Mouse (Mus musculus): ENCODE data around the gene Socs2. TPM values are rescaled to one million over a fixed set of nuclear protein-coding genes. Genes with fewer than 3 reads are reported as not detected.

The Socs2 gene
- total RNA-seq (2021): 10 to 100 TPM; 37.0 to 39.3 TPM

DNA sequence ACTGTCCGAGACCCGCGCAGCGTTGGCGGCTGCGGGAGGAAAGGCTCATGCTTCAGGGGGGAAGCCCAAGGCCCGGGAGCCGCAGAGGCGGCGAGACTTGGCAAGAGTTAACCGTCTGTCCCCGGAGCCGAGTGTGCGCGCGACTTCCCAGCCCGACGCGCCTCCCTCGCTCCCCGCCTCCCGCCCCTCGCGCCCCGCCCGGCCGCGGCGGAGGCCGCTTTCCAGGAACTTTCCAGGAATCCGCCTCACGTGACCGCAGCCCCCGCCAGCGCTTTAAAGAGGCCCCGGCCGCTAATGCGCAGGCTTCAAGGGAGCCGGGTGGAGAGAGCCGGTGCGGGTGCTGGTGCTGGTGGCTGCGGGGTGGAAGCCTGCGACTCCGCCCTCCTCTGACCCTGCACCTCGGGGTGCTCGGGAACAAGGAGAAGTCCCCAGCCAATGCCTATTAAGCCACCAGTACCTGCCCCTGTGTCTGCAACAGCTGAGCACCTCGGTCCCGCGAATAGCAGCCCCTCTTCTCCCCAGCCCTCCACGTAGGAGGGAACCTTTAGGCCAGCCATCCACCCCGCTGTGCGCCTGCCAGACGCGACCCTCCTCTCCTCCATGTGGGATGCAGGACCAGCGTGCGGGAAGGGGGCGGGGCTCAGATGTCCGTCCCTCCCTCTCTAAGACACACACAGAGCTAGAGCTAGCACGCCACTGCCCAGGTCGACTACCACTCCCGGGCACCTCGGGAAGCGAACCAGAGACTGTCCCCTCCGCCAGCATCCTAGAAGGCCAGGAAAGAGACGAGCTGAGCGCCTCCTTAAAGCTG is at the start of gene Socs2:
Gene Socs2 (minus strand): TSS at position 496 of the 811 bp plus-strand sequence.
- DNase-seq: peak; percentile 86 to 87

DNA sequence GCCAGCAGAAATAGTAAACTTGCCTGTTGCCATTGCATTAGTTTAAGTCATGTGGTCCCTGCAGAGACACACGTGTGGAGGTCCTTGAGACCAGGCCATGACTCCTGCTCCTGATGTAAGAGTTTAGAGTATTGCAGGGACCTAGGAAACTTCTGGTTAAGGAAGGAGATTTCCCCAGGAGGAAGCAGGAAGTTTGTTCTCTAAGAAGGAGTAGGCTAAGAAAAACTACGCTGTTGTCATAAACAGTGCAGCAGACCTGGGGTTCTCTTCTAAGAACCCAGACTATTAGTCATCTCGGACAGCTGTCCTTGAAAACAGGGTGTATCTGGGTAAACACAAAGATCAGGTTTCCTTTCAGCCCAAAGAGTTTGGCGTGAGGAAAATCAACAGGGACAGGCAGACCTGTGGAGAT is 48.5 kb upstream of the Socs2 start:
- DNase-seq: no peak

DNA sequence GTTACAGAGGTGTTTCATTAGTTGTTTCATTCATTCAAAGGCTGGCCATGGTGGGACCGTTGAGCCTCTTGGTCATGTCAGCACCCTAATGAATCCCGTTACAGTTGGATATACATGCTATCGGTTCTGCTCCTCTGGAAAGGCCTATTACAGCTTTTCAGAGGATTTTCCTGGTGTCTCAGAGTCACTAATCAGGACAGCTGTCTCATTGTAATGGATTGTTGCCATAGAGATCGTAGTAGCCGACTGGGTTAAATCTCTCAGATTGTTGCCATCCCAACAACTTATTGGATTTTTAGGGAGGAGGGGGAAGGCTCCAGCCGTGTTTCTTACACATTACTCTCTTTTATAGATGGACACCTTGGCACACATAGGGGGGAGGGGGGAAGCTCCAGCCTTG is 47.5 kb upstream of the Socs2 start:
- no peak for DNase-seq

DNA sequence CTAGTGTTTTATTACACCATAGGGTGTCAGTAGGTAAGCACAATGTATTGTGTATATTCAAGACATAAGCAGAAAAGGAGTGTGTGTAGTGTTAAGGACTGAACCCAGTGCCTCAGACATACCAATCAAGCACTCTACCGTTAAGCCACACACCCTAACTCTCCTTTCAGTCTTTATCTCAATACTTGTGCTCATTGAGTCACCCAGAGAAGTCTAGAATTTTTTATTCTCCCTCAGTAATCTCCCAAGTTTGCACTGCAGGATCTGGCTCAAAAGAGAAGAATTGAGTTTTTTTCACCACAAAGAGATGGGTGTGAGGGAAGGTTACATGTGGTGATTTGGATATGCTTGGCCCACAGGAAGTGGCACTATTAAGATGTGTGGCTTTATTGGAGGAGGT is 45.3 kb upstream of the Socs2 start:
- no peak for DNase-seq

DNA sequence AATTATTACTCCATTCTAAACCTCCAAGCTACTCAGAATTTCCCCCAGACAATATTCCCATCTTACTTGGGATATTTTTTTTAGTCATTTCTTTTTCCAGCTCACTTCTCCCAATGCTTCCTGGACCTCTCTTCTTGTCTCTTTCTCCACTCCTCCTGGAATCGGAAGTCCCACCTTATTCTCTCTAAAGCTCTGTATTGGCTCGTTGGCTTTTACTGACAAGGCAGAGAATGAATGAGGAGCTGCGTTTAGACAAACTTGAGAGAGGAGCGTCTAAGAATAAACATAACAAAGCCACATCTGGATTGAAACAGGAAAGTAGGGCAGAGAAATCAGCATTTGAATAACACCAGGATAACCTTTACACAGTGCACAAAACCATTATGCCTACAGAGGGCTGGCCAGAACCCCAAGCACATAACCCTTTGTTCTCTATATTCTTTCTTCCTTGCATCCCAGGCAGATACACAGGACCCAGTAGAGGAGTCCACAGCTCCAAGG is 44.1 kb upstream of the Socs2 start:
- no peak for DNase-seq

DNA sequence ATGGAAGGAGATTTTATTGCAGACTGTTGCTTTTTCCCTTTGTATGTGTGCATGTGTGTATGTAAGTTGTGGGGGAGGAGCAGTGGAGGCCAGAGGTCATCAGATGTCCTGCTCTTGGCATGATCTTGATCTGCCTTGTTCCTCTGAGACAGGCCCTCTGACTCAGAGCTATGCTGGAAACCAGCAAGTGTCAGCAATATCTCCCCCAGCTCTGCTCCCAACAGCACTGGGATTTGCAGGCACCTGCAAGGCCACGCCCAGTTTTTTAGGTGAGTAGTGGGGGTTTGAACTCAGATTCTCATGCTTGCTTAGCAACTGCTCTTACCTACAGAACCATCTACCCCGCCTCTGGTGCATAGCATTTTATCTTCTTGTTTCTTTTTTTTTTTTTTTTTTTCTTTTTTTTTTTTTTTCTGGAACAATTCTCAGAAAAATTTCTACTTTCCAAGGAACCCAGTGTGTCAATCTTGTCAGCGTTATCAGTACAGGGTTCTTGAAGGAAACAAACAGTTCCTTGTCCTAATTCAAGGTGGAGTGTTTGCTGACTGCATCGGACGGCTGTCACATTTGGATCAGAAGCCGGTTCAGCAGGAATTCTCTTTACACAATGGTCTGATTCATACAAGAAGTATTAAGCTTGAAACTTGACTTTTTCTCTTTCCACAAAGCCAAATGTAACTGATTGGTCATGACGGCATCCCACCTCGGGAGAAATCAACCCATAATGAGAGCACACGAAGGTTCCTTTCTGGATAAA is 41.2 kb upstream of the Socs2 start:
- DNase-seq: no peak

DNA sequence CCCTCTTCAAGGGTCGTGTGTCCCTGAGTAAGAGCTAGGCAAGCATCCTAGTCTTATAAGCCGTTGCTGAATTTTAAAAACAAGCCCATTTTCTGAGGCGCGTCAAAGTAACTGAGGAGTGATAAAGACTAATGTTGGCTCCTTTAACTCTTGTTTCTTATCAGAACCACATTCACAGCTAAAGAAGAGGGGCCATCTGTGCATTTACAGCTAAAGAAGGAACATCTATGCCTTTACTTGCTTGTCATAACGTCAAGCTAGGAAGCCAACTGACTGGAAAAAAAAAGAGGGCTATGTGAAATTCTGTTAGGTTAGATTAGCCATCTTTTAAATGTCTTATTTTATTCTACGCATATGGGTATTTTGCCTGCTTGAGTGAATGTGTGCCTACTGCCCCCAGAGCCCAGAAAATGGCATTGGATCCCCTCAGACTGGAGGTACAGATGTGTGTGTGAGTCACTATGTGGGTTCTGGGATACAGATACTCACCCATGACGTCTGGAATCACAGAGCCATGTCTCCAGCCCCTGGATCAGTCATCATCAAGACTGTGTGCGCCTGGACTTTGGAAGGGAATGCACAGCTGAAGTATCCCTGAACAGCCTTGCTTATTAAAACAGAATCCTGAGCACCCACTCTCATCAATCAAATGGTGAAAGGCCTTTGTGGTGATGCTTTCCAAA is 40.5 kb upstream of the Socs2 start:
- DNase-seq: peak in 1 of 2 experiments; percentile 10

DNA sequence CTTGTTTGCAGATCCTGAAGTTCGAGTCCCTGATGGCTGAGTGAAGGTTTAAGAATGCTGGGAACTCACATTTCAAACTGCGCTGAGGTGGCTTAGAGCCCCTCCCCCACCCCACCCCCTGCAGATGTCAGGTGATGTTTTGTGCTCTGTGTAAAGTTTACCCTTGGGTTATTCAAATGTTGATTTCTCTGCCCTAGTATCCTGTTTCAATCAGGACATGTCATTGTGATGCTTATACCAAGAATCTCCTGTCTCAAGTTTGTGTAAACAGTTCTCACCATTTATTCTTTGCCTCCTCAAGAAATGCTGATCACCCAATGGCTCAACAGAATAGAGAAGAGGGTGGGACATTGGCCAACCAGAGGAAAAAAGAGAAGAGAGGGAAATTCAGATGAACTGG is 39.1 kb upstream of the Socs2 start:
- no peak for DNase-seq

DNA sequence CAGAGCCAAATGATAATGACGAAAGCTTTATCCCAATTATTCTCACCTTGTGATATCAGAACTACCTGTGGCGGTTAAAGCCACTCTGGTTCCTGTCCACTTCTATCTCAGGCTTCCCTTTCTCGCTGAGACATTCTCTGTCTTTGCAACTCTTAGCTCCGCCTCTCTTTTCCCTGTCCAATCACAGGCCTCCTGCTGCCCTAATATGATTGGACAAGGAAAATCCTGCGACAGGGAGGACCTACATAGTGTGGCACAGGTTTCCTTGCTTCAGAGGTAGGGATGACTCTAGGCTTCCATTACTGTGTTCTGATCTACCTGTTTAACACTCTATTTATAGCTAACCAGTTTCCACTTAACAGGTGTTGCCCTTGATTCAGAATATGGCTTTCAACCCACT is 36.3 kb upstream of the Socs2 start:
- no peak for DNase-seq

DNA sequence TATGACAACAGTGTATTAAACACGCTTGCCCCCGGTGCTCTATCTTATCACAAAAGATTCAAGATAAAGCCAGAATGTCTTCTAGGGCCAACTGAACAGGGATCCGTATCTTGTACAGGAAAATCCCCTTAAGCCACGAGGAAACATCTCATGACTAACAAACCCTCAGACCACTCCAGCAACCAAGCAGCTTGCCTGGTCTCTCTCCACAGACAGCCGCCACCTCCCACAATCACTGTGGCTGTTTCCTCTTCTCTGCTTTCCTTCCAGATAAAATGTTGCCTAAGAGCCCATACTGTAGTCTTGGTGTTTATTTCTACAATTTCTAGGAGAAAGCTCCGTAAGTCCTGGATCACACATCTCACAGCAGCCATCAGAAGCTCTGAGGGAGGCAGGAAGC is 32.1 kb upstream of the Socs2 start:
- DNase-seq: no peak

DNA sequence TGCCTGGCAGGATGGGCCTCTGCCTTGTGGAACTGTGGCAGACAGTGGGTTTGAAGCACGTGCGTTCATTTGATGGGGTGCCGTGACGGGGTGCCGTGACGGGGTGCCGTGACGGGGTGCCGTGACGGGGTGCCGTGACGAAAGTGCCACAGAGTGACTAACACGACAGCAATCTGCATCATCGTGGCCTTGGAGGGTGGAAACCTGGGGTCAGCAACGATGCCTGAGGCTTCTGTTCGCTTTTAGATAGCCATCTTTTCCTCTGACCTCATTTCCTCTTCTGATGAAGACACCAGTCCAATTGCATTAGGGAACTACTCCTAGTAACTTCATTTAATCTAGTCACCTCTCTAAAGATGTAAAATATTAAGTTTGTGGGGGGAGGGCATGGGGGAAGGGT is 31.0 kb upstream of the Socs2 start:
- no peak for DNase-seq

DNA sequence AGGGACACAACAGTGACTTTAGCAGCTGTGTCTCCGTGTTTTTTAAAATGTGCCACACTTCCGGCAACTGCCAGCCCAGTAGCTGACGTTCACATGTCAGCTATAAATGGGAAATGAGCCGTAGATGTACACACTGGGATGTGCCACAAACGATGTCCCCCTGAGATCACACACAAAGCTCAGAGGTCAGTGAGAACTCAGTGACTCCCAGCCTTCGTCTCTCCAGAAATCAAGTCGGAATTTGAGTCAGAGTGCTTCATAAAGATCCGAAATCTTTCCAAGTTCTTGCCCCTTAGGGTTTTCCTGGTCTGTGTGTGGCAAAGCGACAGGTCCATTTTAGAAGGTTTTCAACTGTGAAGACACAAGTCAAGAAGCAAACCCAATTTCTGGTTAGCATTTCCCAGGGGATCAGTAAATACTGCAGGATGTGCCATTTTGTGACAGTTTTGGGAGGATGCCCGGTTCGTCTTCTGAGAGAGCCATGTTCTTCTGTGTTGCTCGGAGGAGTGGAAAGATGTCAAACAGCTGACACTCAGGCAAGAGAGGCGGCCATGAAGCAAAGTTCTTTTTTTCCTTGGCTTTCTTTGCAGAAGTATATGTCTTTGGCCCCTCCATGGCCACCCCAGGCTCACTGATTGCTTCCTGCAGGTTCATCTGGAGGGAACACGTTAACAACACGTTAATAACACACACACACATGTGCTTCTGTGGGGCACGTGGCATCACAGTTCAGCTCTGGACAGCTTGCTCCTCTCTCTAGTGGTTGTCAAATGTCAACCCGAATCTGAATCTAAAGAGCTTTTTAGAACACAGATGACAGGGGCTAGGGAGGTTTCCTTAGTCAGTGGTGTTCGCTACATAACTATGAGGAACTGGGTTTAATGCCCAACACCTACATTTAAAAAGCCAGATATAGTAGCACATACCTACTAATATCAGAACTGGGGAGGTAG is 28.4 kb upstream of the Socs2 start:
- DNase-seq: no peak

DNA sequence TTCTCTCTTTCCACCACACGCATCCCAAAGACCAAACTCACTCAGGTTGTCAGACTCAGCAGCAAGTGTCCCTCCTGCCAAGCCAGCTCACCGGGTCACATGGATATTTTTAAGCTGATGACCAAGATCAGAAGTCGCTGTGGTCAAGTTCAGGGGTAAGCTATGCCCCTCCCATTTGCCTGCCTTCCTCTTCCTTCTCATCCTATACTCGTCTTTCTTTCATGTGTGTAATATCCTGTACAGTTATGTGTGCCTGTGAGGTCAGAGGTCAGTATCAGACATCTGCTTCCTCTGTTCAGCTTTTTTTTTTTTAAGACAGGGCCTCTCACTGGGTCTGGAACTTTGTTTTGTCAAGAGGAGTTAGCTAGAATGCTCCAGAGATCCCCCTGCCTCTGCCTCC is 25.4 kb upstream of the Socs2 start:
- no peak for DNase-seq

DNA sequence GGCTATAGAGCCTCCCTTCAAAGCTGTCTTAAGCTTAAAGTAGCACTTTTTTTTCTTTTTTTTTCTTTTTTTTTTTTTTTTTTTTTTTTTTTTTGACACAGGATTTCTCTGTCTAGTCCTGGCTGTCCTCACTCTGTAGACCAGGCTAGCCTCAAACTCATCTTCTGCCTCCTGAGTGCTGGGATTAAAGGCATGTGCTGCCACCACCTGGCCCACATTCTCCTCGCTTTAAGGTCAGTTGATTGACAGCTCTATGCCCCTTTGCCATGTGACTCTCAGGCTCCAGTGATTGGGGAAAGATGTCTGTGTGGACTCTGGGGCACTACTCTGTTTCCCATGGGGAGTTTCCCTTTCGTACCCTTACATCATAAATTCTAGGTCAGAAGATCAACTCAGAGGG is 23.6 kb upstream of the Socs2 start:
- no peak for DNase-seq

DNA sequence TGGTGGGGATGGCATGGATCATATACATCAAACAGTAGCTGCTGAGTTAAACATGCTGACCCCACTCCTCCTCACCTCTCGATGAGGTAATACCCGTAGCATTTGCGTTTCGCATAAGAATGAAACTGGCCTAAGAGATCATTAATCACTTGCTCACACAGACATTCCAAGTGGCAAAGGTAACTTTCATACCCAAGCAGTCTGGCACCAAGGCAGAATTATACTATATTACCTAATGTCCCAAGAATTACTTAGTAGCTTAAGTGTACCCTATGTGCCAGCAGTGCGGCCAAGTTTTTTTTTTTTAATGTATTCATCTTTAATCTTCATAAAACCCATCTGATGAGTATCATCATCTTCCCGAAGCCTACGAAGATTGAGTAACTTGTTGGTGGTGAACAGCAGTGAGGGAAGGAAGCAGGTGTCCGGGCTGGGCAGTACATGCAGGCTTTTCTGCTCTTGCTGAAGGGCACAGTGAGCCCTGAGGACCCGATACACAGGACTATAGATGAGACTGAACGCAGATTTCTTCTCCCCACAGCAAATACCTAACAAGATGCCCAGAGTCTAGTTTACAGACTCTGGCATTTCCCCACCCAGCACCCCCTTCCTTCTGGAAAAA is 22.8 kb upstream of the Socs2 start:
- no peak for DNase-seq

DNA sequence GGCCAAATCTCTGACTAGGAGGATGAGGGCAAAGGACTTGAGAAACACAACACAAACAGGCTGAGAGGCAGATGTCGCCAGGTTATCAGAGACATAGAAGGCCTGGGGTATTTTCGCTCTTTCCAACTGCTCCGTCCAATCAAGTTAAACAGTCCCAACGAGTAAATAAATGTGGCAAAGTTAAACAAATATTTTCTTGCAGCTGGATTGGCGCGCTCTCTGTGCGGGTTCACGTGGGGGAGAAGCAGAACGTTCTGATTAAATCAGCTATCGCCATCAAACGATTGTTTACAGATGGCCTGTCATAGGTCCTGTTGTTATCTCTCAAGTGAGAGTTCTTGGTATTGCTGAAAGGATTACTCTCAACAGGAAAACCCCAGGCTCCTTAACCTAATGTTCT is 22.0 kb upstream of the Socs2 start:
- DNase-seq: no peak

DNA sequence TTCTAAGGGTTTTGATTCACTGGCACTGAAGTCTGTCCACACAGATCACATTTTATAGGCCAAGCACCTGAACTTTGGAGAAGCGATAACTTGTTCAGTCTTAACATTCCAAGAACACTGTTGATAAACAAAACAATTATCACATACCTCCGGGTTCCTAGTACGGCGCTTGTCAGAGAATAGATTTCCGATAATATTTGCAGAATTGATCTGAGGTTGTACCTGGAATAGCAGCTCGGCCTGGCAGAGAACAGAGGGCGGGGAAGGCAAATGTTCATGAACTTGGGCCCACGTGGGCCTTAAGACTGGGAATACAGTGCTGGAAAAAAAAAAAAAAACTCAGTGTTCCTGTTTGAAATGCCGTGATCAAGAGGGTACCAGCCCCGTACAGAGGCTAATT is 13.3 kb upstream of the Socs2 start:
- no peak for DNase-seq

DNA sequence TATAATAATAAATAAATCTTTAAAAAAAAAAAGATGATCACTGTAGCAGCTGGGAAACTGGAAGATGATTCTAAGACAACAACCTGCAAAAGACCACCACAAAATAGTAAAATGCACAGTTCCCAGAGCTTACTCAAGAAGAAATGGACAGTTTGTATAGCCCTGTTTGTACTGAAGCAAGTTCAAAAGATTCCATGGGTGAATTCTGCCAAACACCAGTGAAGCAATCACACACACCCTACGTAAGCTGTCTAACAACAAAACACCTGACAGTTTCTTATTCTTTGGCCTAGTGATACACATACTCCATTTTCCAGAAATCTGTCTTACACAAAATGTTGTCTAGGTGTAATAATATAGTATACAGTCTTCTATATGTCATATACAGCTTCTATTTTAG is 12.1 kb upstream of the Socs2 start:
- no peak for DNase-seq

DNA sequence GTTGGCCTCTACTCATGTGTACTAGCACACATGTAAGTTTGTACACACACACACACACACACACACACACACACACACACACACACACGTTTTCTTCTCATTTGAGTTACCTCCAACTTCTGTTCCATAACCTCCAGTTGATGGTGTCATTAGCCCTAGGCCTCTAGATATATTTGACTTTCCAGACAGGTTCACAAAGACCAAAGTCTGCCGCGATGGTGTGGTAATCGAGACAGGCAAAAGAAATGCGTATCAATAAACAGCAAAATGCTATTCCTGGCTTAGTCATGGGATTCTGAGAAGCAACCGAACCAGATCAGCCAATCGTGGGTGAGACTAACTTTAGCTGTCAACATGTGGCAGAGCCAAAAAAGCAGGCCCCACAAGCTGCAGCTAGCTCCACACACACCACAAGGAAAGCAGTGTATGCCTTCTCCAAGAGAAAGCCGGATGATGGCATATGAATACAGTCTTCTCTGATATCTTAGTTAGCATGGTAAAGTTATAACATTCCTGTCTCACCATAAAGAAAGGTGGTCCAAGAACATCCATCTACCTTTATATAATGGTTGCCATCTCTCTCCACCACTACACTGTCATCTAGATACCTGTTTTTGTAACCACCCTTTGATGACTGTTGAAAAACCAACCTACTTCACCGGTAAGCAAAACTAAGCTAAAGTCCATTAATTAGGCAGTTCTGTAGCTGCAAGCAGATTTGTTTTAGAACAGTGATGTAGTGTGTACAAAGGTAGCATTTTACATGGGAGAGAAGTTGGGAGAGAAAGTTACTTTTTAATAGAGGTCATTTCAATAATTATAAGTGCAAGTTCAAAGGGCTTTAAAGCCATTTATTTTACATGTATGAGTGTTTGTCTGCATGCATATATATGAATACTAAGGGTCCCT is 9.5 kb upstream of the Socs2 start:
- no peak for DNase-seq

DNA sequence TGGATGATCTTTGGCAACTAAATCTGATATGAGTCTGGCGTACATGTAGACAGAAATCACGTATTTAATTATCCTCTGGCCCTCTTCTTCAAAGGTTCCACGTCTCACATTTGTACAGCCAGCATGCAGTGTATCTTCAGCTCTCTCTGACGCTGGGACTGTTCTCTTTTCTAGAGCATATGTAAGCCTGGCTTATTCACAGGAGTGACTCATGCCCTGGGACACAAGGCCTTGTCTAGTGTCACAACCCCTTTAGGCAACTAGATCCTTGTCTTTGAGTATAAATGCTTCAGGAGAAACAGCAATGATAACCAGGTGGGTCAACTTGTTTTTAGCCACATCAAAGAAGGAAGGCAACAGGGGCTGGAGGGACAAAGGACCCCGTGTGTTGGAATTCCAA is 5.7 kb upstream of the Socs2 start:
- DNase-seq: no peak

DNA sequence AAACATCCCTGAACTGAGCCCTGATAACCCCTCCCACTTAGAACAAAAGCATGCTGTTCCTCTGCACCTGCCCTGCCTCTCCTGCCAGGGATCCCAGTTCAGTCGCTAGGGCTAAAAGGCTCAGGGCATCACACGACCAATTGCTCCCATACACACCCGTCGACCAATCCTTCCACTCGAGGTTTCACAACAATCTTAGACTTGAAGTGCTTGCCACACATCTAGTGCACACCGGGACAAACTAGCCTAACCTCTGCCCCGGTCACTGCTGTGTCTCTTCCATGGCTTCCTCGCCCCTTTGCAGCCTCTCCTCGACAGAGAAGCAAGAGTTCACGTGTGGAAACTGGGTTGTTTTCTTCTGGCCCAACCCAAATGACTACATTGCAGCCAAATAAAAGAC is 3.3 kb upstream of the Socs2 start:
- DNase-seq: no peak
